Mouse (Mus musculus) erythroblast, adult 5-6 weeks (primary cell): ENCODE measurements around the gene Gnat2. TPM values are rescaled to one million over a fixed set of nuclear protein-coding genes. Genes with fewer than 3 reads are reported as not detected.
A peak's percentile ranks its signal among the peaks of the same experiment; 100 is the strongest.

ENCODE experiments used
- ATAC-seq: replicated peaks from 2 replicates; pipeline ENCODE4 v1.8.0; 2016; ENCODE audit warnings: moderate number of reproducible peaks, mild to moderate bottlenecking, moderate TSS enrichment, inconsistent platforms; ENCODE audit not compliant: poor library complexity, low FRiP score, severe bottlenecking
- total RNA-seq, 2 experiments: library from RNA; stranded (forward) in 1 of 2; stranded (reverse) in 1 of 2; fragments of 150-400 nt in 1 of 2; fragments of 200-764, 138-1000 nt in 1 of 2; gene quantifications; 2 replicates each; pipeline versions ENCODE4 v1.2.3 to v1.2.4; 2015 to 2017; ENCODE audit warnings: low replicate concordance in 2 of 2

Gene Gnat2
- total RNA-seq (2015; ENCODE audit: low replicate concordance) (0.84 TPM in 1 of 2 replicates, not detected in the other), total RNA-seq (2017; ENCODE audit: low replicate concordance) (0.09 and 0.56 TPM in 2 replicates)

GRCm38 (mm10) chr3:108092536-108093115 lies at the start of gene Gnat2:
Gnat2 (plus strand) TSS chr3:108092789.
- ATAC-seq: no peak

GRCm38 (mm10) chr3:108044394-108045140 lies 48.0 kb upstream of the Gnat2 start, which contains the start of gene Gstm4:
Gstm4 (minus strand) TSS chr3:108044894.
- peak; percentile 76 for ATAC-seq

GRCm38 (mm10) chr3:108046944-108047655 lies 45.5 kb upstream of the Gnat2 start:
- no peak for ATAC-seq

- ATAC-seq: no peak
Observed at GRCm38 (mm10) chr3:108048306-108048705, 44.3 kb upstream of the Gnat2 start.

- no peak for ATAC-seq
Observed at GRCm38 (mm10) chr3:108050493-108050892, 42.1 kb upstream of the Gnat2 start.

- ATAC-seq: 0 out of 2 replicates have a peak, but pooled peaks have one; percentile 46
Observed at GRCm38 (mm10) chr3:108061420-108061819, 31.2 kb upstream of the Gnat2 start.

GRCm38 (mm10) chr3:108062648-108063047 lies 29.9 kb upstream of the Gnat2 start:
- ATAC-seq: no peak

- no peak for ATAC-seq
Observed at GRCm38 (mm10) chr3:108064672-108065071, 27.9 kb upstream of the Gnat2 start.

- ATAC-seq: no peak
Observed at GRCm38 (mm10) chr3:108065551-108065950, 27.0 kb upstream of the Gnat2 start.

GRCm38 (mm10) chr3:108067370-108067934 lies 25.1 kb upstream of the Gnat2 start:
- ATAC-seq: no peak

- ATAC-seq: no peak
Observed at GRCm38 (mm10) chr3:108068826-108069225, 23.8 kb upstream of the Gnat2 start.

- no peak for ATAC-seq
Observed at GRCm38 (mm10) chr3:108069231-108069870, 23.2 kb upstream of the Gnat2 start.

- ATAC-seq: peak; percentile 76; the same call in 1 of the 2 replicates
Observed at GRCm38 (mm10) chr3:108070295-108071293, 22.0 kb upstream of the Gnat2 start.

GRCm38 (mm10) chr3:108072983-108073569 lies 19.5 kb upstream of the Gnat2 start:
- ATAC-seq: no peak

- ATAC-seq: no peak
Observed at GRCm38 (mm10) chr3:108076836-108077235, 15.8 kb upstream of the Gnat2 start.

GRCm38 (mm10) chr3:108081681-108082080 lies 10.9 kb upstream of the Gnat2 start:
- ATAC-seq: no peak

- no peak for ATAC-seq
Observed at GRCm38 (mm10) chr3:108082251-108082875, 10.2 kb upstream of the Gnat2 start.

- ATAC-seq: no peak
Observed at GRCm38 (mm10) chr3:108083161-108083560, 9.4 kb upstream of the Gnat2 start.
